Comparison of ENCODE assay signal across 9 mouse cellular contexts in the genomic region with DNA sequence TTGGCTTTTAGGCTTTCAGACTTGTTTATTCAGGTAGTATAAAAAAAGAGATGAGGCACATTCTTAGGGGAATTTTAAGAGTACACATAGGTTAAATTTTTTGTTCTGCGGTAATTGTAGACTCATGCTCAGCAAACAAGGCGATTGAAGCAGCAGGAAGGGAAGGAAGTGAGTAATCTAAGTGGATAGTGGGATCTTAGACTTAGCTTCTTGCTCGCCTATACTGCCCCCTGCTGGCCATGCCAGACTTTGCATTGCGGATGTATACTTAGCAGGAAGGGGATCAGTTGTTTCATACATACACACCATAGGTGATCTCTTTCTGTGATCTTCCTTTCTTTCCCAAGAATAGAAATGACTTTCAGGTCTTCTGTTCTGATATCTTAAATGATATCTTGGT.
DNase-seq lines count a peak whose midpoint lies in the region; ATAC-seq and TF ChIP-seq lines count a peak whose summit lies in the region.
"Had no signal": no experiment of that assay in that cellular context is flagged by ENCODE, and none has a peak within 500 bp of the region (broad histone marks: within the 10 kb centered on the region; RNA-seq: fewer than 3 reads in every experiment).

No protein-coding gene starts in this region.

- H3K4me3 ChIP-seq in ES-E14 (ENCODE audit: insufficient read depth in 1 of 2, low read depth in 1 of 2, low read length in 2 of 2, poor library complexity in 1 of 2, severe bottlenecking in 1 of 2) = no peak overlapping the region
- no peak overlapping the region for H3K4me3 ChIP-seq in embryonic facial prominence, embryonic 14.5 days (ENCODE audit: low read depth, low read length)
- no peak overlapping the region for H3K4me3 ChIP-seq in heart, postnatal 0 days (ENCODE audit: low read depth, low read length)
- H3K4me3 ChIP-seq: liver, embryonic 15.5 days had no signal

- ATAC-seq in embryonic facial prominence, embryonic 14.5 days (ENCODE audit: low read depth) = peak; percentile 53; the same call in 1 of the 2 replicates
- 0 out of 2 replicates have a peak, but pooled peaks have one; percentile 40 for ATAC-seq in heart, postnatal 0 days (ENCODE audit: insufficient read depth, low read depth)

- no peaks in the 10 kb centered on the region for H3K9me3 ChIP-seq in ES-E14 (ENCODE audit: control insufficient read depth, insufficient read depth, low read depth, low read length)
- H3K9me3 ChIP-seq in embryonic facial prominence, embryonic 14.5 days (ENCODE audit: control insufficient read depth, low read length) = no peaks in the 10 kb centered on the region
- no peaks in the 10 kb centered on the region for H3K9me3 ChIP-seq in heart, postnatal 0 days (replicated peaks; ENCODE audit: control insufficient read depth, low read length)
- H3K9me3 ChIP-seq: liver, embryonic 15.5 days had no signal

- in situ Hi-C loops in ES-E14 (cut with MboI; ENCODE audit: low sequenced_read_pairs in 2 of 2, unreplicated experiment in 2 of 2) = no loop called here

- TF ChIP-seq EP300 in heart, postnatal 0 days (IDR thresholded peaks at IDR 0.05; ENCODE audit: low read depth) = no peak

- H3K27ac ChIP-seq in ES-E14 (ENCODE audit: insufficient read depth, low read depth, low read length, poor library complexity, severe bottlenecking) = no peak overlapping the region
- H3K27ac ChIP-seq in embryonic facial prominence, embryonic 14.5 days (replicated peaks; ENCODE audit: low read depth, low read length) = no peak overlapping the region
- no peak overlapping the region for H3K27ac ChIP-seq in heart, postnatal 0 days (ENCODE audit: low read depth)
- H3K27ac ChIP-seq: liver, embryonic 15.5 days had no signal

- H3K9ac ChIP-seq in ES-E14 (ENCODE audit: insufficient read depth, low read depth, low read length, poor library complexity, severe bottlenecking) = no peak overlapping the region
- no peak overlapping the region for H3K9ac ChIP-seq in embryonic facial prominence, embryonic 14.5 days (ENCODE audit: low read depth, low read length)
- no peak overlapping the region for H3K9ac ChIP-seq in heart, postnatal 0 days (replicated peaks; ENCODE audit: low read depth, low read length)
- H3K9ac ChIP-seq: liver, embryonic 15.5 days had no signal

- no peak overlapping the region for H3K4me2 ChIP-seq in embryonic facial prominence, embryonic 14.5 days (ENCODE audit: low read depth, low read length)
- no peak overlapping the region for H3K4me2 ChIP-seq in heart, postnatal 0 days (ENCODE audit: low read depth, low read length)
- H3K4me2 ChIP-seq: liver, embryonic 15.5 days had no signal

- WGBS in embryonic facial prominence, embryonic 14.5 days = 0% methylated on average over 4 of the region's 4 CpGs
- 3% methylated on average over 4 of the region's 4 CpGs for WGBS in heart, postnatal 0 days

- DNase-seq in ES-E14 (ENCODE audit: low read depth, low spot score) = peak; percentile 85
- peak; percentile 92 for DNase-seq in adrenal gland, postnatal 36 days
- DNase-seq in embryonic facial prominence, embryonic 14.5 days (ENCODE audit: low spot score) = peak; percentile 91
- peak; percentile 89 for DNase-seq in heart, postnatal 0 days (ENCODE audit: low spot score)
- DNase-seq in layer of hippocampus, postnatal 10 days (ENCODE audit: low spot score in 2 of 2) = peak; percentile 92 to 93
- peak; percentile 85 to 91 for DNase-seq in lung, postnatal 4 days
- peak; percentile 99 for DNase-seq in right cerebral cortex, postnatal 4 days
- peak; percentile 80 for DNase-seq in yolk sac, embryonic 10.5 days (ENCODE audit: low spot score)

- no peaks in the 10 kb centered on the region for H3K36me3 ChIP-seq in ES-E14 (ENCODE audit: control insufficient read depth, insufficient read depth, low read length, poor library complexity, severe bottlenecking)
- no peaks in the 10 kb centered on the region for H3K36me3 ChIP-seq in embryonic facial prominence, embryonic 14.5 days (ENCODE audit: control insufficient read depth, insufficient read depth, low read length)
- H3K36me3 ChIP-seq in heart, postnatal 0 days (replicated peaks; ENCODE audit: control insufficient read depth, insufficient read depth, low read length) = no peaks in the 10 kb centered on the region
- H3K36me3 ChIP-seq: liver, embryonic 15.5 days had no signal

- TF ChIP-seq CTCF in heart, postnatal 0 days (IDR thresholded peaks at IDR 0.05; ENCODE audit: low read depth) = peak; percentile 97

- H3K27me3 ChIP-seq in embryonic facial prominence, embryonic 14.5 days (replicated peaks; ENCODE audit: control insufficient read depth, insufficient read depth, low read length) = no peaks in the 10 kb centered on the region
- H3K27me3 ChIP-seq in heart, postnatal 0 days (ENCODE audit: control insufficient read depth, insufficient read depth, low read length) = no peaks in the 10 kb centered on the region
- H3K27me3 ChIP-seq: liver, embryonic 15.5 days had no signal

- H3K4me1 ChIP-seq in ES-E14 (ENCODE audit: control insufficient read depth in 2 of 2, insufficient read depth in 2 of 2, low read length in 2 of 2, poor library complexity in 1 of 2) = peaks cover 4 to 26% of the 10 kb centered on the region in 2 experiments
- H3K4me1 ChIP-seq in embryonic facial prominence, embryonic 14.5 days (ENCODE audit: control insufficient read depth, insufficient read depth, low read length) = peaks cover 21% of the 10 kb centered on the region
- peaks cover 9% of the 10 kb centered on the region for H3K4me1 ChIP-seq in heart, postnatal 0 days (ENCODE audit: control insufficient read depth, insufficient read depth)
- H3K4me1 ChIP-seq: liver, embryonic 15.5 days had no signal

TF ChIP-seq in ES-E14, 5 proteins besides CTCF, POLR2A, EP300 and RAD21:
- TF ChIP-seq CHD2 (IDR thresholded peaks at IDR 0.05; ENCODE audit: low read depth, low read length) (no peak), MAFK (IDR thresholded peaks at IDR 0.05; ENCODE audit: insufficient read depth, low read depth, low read length) (no peak), ZC3H11A (IDR thresholded peaks at IDR 0.05; ENCODE audit: borderline replicate concordance, low read depth, low read length) (peak; percentile 64; the same call in 1 of the 2 replicates), HCFC1 (IDR thresholded peaks at IDR 0.05; ENCODE audit: borderline replicate concordance, insufficient read depth, low read length) (no peak), ZNF384 (IDR thresholded peaks at IDR 0.05; ENCODE audit: low read depth, low read length) (no peak)
